Mouse (Mus musculus) spleen, postnatal 0 days (tissue): ENCODE measurements around the gene Pank3. TPM values are rescaled to one million over a fixed set of nuclear protein-coding genes. Genes with fewer than 3 reads are reported as not detected.
A peak's percentile ranks its signal among the peaks of the same experiment; 100 is the strongest.

Source experiments
- microRNA counts: library from miRNA; unstranded; fragments of <30 nt; microRNA quantifications from one replicate; lab custom pipeline; 2015
- polyA plus RNA-seq: library from polyadenylated mRNA; unstranded; fragments of >200 nt; fragmentation: Nextera tagmentation; extraction: Ambion mirVana; gene quantifications from 2 replicates; pipeline ENCODE4 v1.2.1, GENCODE M21; 2015

Gene Pank3
- 4.4 and 4.9 TPM in 2 replicates for polyA plus RNA-seq

GRCm38 (mm10) chr11:35769188-35769745, at the start of gene Pank3:
TSS of gene Pank3 (plus strand) at chr11:35769484.

DNA sequence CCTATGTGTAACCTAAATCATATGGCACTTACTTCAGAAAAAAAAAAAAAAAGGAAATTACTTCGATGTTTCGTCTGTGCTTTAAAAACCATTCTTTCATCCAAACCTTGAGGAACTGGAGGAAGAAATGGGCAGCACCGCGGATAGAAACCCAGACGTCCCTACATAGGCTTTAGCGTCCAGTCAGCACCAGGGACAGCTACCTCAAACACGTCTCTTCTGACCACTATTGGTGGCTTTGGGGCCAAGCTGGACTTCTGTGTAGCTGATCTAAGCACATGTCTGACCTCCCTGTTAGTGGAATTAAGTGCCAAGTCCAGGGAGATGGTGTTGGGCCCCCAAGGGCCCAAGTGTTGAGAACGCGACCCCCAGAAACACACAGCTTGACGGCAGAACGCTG, 29.6 kb downstream of the Pank3 start, which contains the start of gene Fbll1:
Fbll1 (minus strand) TSS at position 11 of the 400 bp plus-strand sequence.

DNA sequence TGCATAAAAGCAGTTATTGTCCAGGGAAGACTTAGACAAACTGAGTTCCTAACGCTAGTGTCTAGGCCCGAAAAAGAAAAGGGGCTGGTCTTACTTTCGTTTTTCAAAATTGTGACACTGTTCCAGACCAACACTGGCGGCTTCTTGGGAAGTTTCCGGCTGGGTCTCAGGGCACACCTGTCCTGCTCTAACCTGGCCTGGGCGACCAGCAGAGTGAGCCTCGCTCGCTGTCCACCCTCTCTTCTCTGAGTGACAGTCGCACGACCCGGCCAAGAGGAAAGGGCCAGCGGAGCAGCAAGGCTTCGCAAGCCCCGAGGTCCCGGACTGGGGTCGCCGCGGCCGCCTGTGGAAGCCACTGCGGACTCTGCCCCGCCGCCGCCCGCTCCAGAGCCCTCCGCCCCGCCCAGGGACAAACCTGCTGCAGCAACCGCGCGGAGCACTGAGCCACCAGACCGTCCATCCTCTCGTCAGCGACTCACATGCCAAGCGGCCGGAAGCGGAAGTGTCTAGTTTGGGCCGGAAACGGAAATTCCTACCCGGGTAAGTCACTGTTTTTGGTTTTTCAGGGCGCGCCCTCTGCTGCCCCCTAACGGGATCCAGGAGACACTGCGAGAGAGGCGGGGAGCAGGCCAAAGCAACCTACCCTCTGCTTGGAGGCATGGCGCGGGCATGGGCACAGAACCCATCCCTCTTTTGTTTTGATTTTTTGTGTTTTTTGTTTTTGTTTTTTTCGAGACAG, 64.9 kb downstream of the Pank3 start, which contains the start of gene Rars:
Rars (minus strand) TSS at position 485 of the 739 bp plus-strand sequence.

MicroRNA genes within 50 kb of the gene (microRNA counts, 519-probe panel; counts per million panel counts)
- 7,634 counts per million, percentile 74 among the panel's probes with 10 or more counts for microRNA mmu-miR-103 (lab: Ali Mortazavi, UCI)

Other genes starting within 250 kb of the Pank3 start
- gene Fbll1, start 29.4 kb downstream of the Pank3 start, polyA plus RNA-seq: not detected in 2 replicates
- 44.7 and 44.9 TPM in 2 replicates for gene Rars, start 65.0 kb downstream of the Pank3 start, polyA plus RNA-seq
- 0.46 and 0.71 TPM in 2 replicates for gene Wwc1, start 211.0 kb downstream of the Pank3 start, polyA plus RNA-seq